Mouse (Mus musculus) cerebellum, adult 18-20 months (tissue): ENCODE data around the gene Cdh10.

Source experiments
- DNase-seq, 2 experiments: peaks; one replicate each; pipeline ENCODE4 v3.0.0; 2021

The Cdh10 gene

DNA sequence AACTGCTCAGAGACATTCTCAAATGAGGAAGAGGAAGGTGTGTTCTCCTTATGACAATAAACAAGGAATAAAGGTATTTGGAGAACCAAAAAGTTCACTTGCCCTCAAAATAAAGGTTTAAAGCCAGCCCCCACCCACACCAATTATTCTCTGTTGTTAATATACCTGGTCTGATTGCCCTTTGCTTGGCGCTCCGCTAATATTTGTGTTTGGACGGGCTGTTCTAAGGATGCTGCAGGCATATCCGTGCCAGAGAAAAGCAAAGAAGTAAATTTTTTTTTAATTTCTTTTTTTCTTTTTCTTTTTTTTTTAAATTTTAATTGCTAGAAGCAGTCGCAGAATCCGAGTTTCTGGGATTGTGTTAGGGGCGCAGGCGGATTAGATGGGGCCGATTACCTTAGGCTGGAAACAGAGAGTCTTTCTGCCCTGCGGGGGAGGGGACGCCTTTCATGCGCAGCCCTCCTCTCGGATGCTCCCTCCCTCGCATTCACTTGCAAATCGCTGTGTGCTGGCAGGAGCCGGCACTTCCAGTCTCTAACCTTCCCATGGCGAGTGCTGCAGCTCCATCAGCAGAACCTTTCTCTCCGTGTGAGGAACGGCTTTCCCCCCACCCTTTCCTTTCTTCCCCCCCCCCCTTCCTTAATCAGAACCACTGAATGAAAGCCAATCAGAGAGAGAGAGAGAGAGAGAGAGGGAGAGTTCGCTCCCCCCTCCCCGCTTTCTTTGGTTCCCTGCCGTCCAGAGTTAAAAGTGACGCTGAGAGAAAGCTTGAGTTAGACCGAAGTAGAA lies at the start of gene Cdh10:
Gene Cdh10 (plus strand): TSS at position 763 of the 789 bp plus-strand sequence.
- DNase-seq: peak; percentile 72

DNA sequence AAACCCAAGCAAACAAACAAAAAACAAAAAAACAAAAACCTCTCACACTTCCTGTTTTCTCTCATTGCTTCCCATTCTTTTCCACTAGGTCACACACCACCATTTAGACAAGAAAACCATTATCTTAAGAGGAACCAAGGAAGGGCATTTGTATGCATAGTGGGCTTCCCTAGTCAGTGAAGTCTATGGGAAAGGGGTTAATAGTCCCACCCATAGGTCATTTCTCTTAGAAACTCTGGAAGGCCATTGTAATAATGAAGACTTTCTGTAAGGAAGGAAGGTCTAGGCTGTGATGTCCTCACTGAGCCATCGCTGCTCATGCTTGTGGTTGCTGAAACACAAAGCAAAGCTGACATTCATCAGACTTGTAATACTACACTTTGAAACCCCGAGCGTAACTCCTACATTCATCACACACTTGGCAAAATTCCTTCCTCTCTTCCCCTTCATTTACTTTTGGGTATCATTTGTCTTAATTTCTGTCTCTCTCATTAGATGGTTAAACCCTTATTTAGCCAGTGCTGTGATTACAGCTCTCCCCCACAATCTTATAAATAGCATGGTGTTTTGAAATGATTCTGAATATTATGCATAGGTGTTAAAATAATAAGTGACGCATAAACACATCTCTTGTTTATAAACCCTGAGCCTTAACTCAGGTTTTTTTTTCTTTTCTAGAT lies 9.5 kb upstream of the Cdh10 start:
- DNase-seq: no peak

GRCm38 (mm10) chr15:18817707-18818106 lies 1.0 kb upstream of the Cdh10 start:
- DNase-seq: no peak

- DNase-seq: peak in 1 of 2 experiments; percentile 21
Observed at GRCm38 (mm10) chr15:18820226-18820625, 1.5 kb downstream of the Cdh10 start.

DNA sequence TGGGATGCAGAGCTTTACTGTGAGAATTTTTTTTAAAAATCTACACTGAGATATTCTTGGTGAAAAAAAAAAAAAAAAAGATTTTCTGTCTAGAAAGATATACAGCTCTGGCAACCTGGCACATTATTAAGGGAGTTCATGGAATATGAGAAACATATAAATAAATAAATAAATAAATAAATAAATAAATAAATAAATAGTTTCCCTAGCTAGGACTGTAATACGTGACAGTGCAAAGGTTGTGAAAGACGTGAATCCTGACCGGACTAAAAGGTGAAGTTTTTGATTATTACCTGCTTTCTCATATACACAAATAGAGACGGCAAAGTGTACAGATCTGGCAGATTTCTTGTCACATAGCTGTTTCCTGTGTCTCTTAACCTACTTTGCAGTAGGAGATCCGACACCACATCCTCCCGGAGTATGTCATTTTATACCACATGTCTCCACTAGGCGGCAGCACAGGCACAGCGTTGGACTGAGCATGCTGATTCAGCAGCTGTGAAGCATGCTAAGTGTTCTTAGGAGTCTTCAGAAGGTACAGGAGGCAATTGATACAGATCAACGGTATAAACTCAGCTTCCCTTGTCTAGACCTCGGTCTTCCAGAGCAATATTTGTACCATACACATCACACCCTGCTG lies 2.5 kb downstream of the Cdh10 start:
- DNase-seq: peak; percentile 90 to 93

DNA sequence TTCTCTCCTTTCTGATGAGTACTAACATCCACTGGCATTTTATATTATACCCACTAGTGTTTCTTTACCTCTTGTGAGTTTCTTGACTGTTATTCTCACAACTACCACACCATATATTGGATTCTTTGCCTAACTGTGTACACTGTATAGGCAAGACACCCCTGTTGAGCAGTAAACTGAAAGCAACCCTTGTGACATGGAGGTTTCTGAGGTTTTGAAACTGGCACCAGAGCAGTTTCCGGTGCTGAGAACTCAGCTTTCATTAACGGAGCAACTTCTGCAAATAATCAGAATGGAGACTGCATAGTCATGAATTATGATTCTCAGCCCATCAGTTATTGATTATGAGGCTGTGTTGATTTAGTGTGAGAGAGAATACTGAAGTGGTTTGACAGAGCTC lies 4.7 kb downstream of the Cdh10 start:
- no peak for DNase-seq

- peak; percentile 62 to 70 for DNase-seq
Observed at GRCm38 (mm10) chr15:18832263-18832662, 13.5 kb downstream of the Cdh10 start.

- no peak for DNase-seq
Observed at GRCm38 (mm10) chr15:18841769-18842168, 23.0 kb downstream of the Cdh10 start.

GRCm38 (mm10) chr15:18844807-18845206 lies 26.1 kb downstream of the Cdh10 start:
- peak; percentile 23 to 34 for DNase-seq

DNA sequence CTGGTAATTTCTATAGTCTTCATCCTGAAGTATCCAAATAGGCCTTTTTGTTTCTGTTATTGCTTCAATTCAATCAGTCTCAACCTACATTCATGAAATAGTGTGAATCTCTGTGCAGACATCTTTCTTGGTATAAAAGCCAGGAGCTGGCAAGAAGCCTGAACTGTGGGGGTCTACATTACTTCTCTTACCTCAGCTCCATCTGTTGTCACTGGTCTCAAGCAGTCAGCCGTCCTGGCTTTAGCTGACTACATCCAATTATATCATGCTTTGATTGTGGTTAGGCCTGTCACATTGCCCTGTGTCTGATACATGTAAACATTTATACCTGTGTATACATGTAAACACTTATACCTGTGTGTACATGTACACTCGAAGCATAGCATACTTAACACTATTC lies 31.8 kb downstream of the Cdh10 start:
- peak; percentile 7 to 28 for DNase-seq

- no peak for DNase-seq
Observed at GRCm38 (mm10) chr15:18858135-18858534, 39.4 kb downstream of the Cdh10 start.

DNA sequence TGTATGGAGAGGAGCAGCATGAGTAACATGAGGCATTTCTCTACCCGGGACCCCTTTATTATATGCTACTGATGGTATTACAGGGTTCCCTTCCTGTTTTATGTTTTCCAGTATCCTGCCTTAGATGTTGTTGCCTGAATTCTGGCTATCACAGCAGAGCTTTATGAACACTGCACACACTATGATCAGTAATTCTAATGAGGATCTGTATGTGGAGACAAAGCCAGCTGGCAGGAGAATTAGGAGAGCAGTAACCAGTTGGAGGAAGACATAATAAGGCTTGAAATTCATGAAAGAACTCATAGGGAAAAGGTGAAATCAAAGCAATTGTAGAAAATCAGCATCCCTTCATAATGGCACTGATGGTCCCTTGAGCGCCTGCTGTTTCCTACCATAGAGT lies 51.1 kb downstream of the Cdh10 start:
- no peak for DNase-seq

DNA sequence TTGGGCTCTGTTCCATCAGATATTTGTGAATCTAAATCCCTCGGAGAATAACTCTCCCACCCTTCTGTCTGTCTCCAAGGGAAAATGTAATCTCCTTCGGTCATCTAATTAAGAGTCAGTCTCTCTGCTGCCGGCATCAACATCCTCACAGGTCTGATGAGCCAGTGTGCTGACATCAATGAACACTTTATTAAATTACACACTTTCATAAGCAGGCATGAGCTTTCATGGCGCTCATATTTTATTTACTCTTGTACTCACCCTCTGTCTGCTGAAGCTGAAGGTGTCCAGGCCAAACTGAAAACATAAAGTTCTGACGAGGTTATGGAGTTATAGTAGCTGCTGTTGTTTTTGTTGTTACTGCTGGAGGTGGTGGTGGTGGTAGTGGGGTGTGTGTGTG lies 62.7 kb downstream of the Cdh10 start:
- DNase-seq: no peak

DNA sequence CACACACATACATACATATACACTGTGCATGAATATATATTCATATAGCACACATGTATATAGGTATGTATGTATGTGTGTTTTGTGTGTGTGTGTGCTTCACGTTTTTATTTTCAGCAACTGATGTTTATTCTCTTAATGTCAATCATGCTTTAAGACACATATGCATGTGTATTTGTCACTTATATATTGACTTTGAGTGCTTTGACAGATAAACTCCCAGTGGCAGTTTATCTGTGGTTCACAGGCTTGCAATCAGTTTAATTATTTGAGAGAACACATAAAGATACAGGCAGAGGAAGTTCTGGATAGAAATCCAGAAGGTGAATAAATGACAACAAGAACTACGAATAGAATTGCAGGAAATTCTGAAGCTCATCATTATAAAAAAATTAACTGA lies 67.9 kb downstream of the Cdh10 start:
- no peak for DNase-seq

DNA sequence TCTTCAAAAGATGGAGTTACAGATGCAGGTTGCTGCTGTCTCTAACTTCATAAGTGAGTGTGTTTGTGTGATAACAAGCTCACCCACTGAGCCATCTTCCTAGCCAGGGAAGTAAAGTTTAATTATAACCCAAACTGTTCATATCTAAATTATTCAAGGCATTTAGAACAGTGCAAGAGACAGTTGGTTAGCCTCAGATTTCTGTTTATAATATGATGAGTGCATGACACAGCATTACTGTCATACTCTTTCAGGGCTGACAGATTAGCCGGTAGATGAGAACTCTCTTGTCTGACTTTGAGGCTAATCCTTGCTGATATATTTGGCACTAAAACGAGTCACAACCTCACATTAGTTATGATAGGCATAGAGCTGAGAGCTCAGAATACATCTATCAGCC lies 70.2 kb downstream of the Cdh10 start:
- DNase-seq: no peak

GRCm38 (mm10) chr15:18890358-18890757 lies 71.6 kb downstream of the Cdh10 start:
- DNase-seq: no peak

- no peak for DNase-seq
Observed at GRCm38 (mm10) chr15:18900776-18901175, 82.0 kb downstream of the Cdh10 start.

DNA sequence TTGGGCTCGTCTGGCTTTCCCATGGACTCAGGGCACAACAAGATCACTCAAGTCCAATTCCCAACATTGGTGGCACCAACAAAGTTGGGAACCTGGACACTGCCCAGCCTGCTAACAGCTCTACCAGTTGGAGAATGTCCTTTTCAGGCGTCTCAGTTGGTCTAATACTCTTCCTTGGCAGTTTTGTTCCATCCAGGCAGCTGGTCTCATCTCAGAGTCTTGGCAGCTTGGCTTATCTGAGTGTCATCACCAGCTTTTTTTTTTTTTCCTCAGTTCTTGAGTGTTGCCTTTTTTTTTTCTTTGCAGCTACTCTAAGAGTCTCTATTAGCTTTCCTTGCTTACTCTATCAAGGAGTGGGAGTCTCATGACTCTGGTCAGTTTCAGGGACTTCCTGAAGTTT lies 85.4 kb downstream of the Cdh10 start:
- DNase-seq: no peak

GRCm38 (mm10) chr15:18910612-18911011 lies 91.9 kb downstream of the Cdh10 start:
- DNase-seq: no peak

GRCm38 (mm10) chr15:18925392-18926117 lies 106.8 kb downstream of the Cdh10 start:
- no peak for DNase-seq

GRCm38 (mm10) chr15:18926964-18927363 lies 108.2 kb downstream of the Cdh10 start:
- DNase-seq: no peak

DNA sequence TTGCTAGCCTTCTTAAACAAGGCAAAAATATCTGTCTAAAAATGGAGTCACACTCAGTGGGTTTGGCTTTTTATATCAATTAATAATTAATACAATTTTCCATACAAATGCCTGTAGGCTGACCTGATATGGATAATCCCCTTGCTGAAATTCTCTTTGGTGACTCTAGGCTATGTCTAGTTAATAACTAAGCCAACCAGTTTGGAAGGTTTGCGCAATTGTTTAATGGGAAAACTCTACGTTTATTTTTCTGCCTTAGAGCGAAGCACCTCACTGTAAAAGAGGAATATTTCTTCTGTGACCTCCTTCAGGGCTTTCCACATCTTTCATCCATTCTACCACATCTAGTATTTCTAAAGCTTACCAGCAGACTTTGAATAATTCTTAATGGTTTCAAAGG lies 133.5 kb downstream of the Cdh10 start:
- DNase-seq: no peak

DNA sequence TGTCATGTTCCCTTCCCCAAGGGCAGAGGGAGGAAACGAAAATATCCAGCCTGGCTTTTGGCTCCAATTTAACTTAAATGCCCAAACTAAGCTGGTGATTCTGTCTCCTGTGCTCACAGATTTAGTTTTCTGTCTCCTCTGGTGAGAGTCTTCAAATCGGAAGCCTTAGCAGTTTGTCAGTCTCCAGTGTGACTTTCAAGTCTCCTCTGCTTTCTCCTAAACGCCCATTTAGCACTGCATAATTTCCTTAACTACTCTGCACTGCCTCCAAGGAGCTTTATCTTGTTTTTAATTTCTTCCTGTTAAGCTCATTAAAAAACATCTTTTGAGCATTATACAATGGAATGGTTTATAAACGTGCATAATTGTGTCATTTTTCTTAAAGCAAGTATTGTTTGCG lies 156.3 kb downstream of the Cdh10 start:
- DNase-seq: no peak
